Mouse (Mus musculus) T-cell, adult 2 months (primary cell): ENCODE measurements around the gene Shisa8.

ENCODE experiments used
- DNase-seq: peaks from one replicate; pipeline ENCODE4 v3.0.0; 2022; ENCODE audit warnings: low spot score

The Shisa8 gene

GRCm38 (mm10) chr15:82170437-82171377 lies 41.9 kb downstream of the Shisa8 start:
- DNase-seq = no peak

- DNase-seq = no peak
Measured at GRCm38 (mm10) chr15:82169671-82170070, 42.9 kb downstream of the Shisa8 start.

- no peak for DNase-seq
Measured at GRCm38 (mm10) chr15:82167201-82168168, 45.1 kb downstream of the Shisa8 start.

- DNase-seq = peak; percentile 79
Measured at GRCm38 (mm10) chr15:82166240-82167100, 46.1 kb downstream of the Shisa8 start.

GRCm38 (mm10) chr15:82165332-82166239 lies 47.0 kb downstream of the Shisa8 start:
- peak; percentile 84 for DNase-seq

DNA sequence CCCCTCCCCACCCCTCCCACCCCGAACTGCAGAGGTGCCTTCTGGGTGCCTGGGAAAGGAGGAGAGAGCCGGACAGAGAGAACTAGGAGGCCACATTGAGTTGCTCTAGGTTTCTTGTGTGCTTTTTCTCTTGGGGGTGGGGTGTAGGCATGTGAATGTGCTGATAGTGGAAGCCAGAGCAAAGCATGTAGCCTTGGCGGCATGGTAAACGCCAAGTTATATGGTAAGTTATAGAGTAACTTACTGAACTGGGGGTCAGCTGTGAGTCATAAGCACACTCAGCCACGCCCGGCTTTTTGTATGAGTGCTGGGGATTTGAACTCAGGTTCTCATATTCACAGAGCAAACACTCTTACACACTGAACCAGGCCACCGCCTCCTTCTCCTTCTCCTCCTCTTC lies 48.1 kb downstream of the Shisa8 start:
- DNase-seq = no peak

GRCm38 (mm10) chr15:82164061-82164399 lies 48.6 kb downstream of the Shisa8 start:
- DNase-seq = no peak

- DNase-seq = no peak
Measured at GRCm38 (mm10) chr15:82163356-82164060, 49.1 kb downstream of the Shisa8 start.

- peak; percentile 44 for DNase-seq
Measured at GRCm38 (mm10) chr15:82161965-82162600, 50.5 kb downstream of the Shisa8 start.

DNA sequence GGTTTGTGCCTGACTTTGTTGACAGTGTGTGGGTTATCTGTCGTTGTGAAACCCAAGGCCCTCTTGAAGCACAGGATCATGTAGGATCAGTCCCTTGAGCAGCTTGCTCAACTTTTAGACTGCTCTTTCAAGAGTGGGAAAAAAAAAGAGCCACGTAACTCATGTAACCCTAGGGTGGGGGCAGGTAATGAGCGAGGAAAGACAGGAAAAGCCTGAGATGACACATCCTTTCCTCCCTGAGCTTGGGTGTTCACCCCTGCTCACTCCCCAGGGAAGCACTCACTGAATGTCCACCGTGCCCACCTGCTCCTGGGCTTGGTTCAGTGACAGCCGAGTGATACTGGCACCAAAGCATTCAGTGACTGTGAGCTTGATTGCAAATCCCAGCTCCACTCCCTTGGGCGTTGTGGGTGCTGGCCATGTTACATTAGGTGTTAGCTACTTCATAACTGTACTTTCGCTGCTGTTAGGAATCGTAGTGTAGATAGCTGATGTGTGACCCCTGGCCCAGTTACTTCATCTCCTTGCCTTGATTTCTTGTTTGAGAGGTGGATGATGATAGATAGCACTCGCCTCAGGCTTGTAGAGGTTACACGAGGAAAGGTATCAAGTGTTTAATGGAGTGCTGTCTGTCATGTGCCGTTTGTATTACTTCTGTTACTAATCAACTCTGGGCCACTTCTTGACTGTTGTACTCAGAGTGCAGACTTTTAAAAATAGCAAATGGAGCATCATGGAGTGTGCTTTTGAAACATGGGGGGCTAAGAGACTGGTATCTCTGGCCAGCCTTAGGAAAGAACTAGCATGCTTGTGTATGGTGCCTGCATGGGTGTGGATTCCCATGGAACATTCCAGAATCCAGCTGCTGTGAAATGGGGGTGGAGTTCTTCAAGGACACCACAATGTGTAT lies 51.6 kb downstream of the Shisa8 start:
- DNase-seq = no peak

DNA sequence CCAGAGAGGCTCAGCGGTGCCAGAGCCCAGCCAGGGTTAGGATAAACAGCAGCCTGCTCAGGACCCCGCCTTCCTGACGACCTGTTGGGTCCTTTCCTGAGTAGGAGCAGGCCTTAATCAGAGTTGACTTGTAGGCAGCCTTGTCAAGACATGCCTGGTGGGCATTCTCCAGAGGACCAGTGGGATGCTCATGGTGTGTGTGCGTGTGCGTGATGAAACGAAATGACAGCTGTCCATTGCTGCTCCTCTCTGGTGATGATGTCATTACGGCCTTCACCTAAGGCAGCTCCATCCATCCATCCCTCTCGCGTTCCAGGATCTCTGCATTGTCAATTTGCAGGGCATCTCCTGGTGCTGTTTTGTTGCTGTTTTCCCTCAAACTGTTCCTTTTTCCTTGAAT lies 53.1 kb downstream of the Shisa8 start:
- DNase-seq = no peak

DNA sequence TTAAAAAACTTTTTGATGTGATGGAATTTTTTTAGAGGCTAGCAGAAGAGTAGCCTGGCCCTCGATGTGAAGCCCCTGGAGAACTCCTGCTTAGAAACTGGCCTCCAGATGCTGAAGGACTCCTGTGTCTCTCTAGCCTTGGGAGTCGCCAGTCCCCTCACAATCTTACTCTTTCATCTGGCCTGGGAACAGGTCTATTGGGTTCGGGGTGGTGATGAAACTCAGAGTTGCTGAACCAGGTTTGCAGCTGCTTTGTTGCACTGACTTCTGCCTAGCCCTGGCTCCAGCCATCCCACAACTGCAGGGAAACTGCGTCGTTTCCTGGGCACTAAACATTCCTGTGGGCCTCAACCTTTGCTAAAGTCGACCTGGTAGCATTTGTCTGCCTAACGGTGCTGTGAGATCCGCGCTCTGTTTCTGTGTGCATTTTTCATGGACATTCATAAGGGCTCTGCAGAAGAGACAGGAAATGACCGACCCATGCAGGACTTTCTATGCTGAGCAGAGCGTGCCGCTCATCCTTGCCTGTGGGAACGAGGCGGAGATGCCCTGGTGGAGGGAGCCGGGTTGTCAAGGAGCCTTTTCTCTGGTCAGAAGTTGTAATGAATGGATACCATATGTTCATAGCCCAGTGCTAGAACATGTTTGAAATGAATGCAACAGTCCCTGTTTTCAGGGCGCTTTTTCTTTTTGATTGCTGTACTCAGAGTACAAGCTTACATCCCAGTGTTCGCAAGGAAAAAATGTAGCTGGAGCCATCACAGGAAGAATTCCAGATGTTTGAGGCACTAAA lies 54.2 kb downstream of the Shisa8 start:
- no peak for DNase-seq

- no peak for DNase-seq
Measured at GRCm38 (mm10) chr15:82156902-82157301, 55.7 kb downstream of the Shisa8 start.

DNA sequence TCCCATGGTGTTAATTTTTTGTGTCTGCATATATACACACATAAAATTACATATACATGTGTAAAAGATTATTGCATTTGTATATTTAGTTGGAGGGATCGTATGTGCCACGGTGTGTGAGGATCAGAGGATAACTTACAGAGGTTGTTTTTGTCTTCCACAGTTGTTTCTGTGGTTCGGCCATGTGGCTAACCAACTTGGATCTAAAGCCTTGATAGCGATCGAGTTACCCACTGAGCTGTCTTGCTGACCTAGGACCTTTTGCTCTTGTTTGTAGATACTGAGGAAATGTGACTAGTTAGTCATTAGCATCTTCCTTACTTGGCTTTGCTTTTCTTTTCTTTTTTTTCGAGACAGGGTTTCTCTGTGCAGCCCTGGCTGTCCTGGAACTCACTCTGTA lies 56.3 kb downstream of the Shisa8 start:
- DNase-seq = peak; percentile 39
